Mouse (Mus musculus): ENCODE measurements around the gene Kcp. TPM values are rescaled to one million over a fixed set of nuclear protein-coding genes. Genes with fewer than 3 reads are reported as not detected.

Gene Kcp
- total RNA-seq, 2 experiments from 2014 or later = 0.63 to 1.1 TPM

DNA sequence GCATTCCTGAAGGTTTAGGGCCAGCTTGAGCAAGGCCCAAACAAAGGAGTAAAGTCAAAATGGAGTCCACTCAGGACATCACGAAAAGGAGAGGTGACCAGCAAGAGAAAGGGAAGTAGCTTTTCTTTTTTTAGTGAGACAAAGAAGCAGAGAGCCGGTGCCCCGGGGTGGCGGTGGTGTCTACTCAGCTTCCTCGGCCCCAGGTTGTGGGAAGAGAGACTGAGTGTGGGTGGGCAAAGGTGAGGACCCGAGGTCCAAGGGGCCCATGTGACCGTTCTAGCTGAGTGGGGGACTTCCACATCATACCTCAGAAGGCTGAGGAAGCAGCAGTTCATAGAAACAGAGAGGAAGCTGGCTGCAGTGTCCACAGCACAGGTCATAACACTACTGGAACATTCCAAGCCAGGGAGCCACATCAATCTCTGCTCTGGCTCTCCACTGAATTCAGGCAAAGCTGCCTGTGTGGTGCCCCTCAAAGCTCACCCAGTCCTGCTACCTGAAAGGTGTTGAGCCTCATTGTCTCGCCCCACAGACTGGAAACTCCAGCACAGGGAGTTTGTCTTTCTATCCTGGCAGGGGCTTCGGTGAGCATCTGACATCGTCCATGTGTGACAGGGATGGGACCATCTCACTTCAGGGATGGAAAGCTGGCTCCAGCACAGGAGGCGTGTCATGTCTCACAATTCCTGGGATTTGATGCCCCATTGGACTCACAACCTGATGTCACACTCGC lies 15.7 kb upstream of the Kcp start:
- DNase-seq (ENCODE audit: low spot score in 2 of 2) = no peak

DNA sequence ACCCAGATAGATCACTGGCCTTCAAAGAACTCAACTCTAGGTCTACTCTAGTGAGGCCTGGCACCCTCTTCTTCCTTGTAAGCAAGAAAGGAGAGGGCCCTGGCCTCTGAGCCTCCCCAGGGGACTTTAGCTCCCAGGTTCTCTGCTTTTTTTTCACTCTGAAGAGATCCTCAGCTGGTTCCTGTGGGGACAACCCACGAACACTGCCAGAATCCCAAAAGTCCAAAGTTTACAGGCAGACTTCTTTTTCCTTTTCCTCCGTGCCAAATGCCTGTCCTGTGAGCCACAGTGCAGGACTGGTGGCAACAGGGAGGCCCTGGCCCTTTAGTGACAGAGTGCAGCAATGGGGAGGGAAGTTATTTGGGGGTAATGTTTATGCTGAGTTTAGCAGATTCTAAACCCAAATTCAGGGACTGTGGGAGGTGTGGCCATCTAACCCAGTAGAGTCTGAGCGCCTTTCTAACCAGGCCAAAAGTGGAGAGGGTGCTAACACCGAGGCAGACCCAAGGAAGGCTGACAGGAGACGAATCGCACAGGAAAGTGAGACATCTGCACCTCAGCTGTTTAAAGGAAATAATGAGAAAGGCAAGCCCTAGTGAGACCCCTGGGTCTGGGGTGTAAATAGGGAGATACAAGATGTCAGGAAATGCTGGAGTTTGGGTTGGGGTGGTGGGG lies 15.0 kb upstream of the Kcp start:
- DNase-seq (ENCODE audit: low spot score in 2 of 2) = no peak

DNA sequence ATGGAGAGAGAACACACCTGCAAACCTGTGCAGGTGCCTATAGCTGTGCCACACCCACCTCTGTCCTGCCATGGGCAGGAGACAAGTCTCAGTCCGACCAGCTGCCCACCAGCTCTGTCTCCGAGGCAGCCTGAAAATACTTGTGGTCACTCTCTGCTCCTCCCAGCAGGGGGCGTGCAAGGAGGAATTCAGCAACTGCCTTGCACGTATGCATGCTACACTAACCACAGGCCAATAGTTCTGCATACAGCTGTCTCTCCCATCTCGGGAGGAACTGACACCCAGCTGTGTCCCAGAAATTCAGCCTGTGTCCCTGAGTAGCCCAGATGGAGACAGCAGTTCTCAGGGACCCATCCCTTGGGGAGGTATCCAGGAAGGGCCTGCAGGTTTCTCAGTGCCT lies 9.4 kb upstream of the Kcp start:
- peak; percentile 70 to 75 for DNase-seq (ENCODE audit: low spot score in 2 of 2)

DNA sequence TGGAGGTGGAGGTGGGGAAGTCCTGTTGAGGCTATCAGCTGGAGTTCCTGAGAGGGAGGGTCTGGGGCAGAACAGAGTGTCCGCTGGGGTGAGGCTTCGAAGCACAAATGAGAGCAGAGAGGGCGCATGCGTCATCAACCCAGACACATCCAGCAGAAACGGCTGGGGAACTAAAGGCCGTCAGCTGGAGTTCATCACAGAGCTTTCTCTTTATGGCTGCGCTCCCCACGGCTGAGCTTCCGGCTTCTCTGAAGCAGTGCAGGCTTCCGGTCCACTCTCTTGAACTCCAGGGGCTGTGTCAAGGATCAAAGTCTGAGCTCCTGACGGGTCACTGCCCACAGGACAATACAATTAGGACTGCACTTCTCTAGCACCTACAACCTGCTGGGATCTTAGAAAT lies 5.5 kb upstream of the Kcp start:
- no peak for DNase-seq (ENCODE audit: low spot score in 2 of 2)

DNA sequence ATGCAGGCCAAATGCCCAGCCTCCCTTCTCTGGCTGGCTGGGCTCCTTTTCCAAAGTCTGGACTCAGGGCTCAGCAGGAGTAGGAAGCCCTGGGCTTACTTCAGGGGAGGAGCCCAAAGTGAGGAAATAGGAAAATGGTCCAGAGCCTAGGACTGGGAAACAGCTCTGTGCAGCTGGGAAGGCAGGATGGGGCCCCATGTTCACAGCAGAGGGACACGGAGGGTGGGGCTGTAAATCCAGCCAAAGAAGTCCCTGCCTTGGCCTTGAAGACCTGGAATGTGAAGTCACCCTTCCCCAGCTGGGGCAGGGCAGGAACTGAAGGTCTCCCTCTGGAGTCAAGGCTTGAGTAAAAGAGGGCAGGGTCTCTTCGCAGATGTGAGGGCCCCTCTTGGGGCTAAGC lies 1.3 kb upstream of the Kcp start:
- DNase-seq (ENCODE audit: low spot score in 2 of 2) = no peak

DNA sequence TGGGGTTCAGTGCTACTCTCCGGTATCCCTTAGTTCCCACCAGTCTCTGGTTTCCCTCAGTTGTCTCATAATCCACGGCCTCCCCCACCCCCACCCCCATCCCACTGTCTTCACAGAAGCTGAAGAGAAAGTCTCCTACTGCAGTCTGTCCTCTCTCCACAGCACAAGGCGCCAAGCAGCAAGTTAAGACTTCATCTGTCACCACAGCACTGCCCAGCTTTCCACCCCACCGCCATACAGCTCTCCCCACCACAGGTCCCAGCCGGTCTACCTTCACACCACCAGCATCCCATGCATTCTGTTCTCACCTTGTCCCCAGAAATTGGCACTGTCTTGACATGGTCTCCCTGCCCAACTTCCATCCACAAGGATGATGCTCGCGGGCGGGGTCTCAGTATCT lies 918 bp downstream of the Kcp start:
- DNase-seq (ENCODE audit: low spot score in 2 of 2) = no peak

DNA sequence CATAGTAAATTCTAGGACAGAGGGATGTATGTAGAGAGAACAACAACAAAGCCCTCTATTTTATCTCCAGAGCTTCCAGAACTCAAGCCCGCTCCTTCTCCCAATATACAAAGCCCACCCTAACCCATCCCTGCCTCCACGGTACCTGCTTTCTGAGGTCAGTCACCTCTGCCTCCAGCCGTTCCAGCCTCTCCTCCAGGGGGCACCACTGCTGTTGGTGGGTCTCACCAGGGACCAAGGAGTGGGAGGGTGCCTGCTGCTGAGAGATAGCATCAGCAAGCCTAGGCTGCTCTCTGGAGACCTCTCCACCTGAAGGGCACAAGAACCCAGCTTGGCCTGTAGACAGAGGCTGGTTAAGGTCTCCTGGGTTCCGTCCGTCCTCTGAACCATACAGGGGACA lies 2.3 kb downstream of the Kcp start:
- DNase-seq (ENCODE audit: low spot score in 2 of 2) = no peak

DNA sequence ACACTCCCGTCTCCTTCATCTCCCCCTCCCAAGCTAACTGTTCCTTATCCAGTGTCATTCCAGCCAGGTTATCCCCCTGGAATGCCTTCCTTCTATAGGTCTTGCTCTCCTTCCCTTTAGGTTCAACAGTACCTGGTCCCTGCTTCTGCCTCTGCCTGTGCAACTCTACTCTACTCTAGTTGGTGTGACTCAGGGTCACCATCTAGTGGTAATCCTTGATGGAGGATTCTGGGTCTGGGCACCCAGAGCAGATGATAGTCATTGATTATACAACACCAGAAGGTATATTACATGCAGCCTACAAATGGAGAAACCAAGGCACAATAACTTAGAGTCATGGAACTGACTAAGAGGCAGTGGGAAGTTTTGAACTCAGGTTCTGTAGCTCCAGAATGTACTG lies 6.2 kb downstream of the Kcp start:
- DNase-seq (ENCODE audit: low spot score in 2 of 2) = no peak

DNA sequence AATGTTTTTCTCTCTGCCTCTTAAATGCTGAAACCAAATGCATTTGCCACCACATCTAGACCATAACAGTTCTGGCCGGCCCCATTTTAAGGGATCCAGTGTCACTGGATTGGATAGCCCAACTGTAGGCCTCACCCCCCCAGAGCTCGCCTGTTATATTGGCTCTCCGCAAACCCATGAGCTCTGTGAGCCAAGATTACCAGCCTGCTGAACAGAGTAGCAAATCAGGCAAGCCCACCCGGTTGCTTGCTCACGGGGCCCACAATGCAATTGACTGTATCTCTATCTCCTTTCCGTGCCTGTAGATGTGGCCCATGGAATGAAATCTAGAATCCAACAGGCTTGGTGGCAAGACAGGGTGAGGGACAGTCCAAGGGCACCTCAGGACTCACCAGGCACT lies 6.9 kb downstream of the Kcp start:
- no peak for DNase-seq (ENCODE audit: low spot score in 2 of 2)

DNA sequence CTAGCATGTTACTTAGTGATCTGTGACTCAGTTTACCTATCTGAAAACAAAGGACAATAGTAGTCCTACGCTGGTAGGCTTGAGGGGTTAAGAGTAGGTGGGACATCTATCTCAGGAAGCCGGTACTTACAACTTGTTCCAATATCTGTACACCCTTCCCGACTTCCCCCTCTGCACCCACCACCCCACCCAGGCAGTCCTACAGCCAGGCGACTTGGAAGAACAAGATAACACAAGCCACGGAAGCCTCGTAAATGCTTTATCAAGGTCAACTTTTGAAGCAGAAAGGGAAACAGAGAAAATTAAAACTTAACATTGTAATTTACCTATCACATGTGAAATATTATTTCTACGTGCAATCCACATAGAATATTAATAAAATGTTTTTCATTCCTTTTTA lies 7.6 kb downstream of the Kcp start:
- DNase-seq (ENCODE audit: low spot score in 2 of 2) = no peak

DNA sequence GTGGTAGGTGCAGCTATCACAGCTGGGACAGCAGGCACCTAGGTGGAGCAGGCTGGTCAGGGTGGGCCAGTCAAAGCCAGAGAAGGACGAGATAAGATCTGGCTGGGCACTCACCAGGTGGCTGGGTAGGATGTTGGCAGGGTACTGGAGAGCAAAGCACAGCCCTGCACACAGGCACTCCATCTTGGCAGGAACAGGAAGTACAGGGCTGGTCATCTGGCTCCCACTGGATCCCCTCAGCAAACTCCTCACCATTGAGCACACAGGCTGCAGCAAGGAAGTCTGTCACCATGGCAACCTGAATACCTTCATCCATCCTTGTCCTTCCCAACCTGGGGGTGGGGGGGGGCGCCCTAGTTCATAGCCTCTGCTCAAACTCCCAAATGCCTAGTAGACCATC lies 10.0 kb downstream of the Kcp start:
- DNase-seq (ENCODE audit: low spot score in 2 of 2) = no peak

DNA sequence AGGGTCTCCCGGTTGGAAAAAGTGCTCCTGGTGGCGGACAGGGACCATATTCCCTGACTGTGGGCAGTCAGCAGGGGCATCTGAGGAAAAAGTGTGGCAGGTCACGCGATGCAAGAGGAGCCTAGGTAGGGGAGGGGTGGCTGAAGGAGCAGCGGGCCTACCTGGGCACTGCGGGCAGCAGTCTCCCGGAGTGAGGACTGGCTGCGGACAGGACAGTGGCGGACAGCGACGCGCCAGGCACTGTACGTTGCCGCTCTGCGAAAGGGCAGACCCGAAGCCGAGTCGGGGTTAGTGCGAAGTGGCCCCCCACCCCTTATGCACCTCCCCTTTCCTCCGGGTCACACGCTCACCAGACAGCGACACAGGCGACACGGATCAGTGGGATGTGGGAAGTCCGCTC lies 11.5 kb downstream of the Kcp start:
- no peak for DNase-seq (ENCODE audit: low spot score in 2 of 2)

DNA sequence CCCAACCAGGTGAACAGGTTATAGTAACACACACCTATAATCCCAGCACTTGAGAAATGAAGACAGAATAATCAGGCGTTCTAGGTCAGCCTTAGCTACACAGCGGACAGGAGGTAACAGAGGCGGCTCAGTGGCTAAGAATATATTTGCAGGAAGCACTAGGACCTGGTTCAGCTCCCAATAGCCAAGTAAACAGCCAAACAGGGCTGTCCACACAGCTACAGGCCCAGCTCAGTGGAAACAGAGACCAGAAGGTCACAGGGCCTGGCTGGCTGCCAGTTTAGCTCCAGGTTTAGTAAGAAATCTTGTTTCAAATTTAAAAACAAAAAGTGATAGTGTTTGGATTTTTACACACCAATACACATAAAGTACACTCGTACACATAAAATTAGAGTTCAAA lies 13.7 kb downstream of the Kcp start:
- no peak for DNase-seq (ENCODE audit: low spot score in 2 of 2)

DNA sequence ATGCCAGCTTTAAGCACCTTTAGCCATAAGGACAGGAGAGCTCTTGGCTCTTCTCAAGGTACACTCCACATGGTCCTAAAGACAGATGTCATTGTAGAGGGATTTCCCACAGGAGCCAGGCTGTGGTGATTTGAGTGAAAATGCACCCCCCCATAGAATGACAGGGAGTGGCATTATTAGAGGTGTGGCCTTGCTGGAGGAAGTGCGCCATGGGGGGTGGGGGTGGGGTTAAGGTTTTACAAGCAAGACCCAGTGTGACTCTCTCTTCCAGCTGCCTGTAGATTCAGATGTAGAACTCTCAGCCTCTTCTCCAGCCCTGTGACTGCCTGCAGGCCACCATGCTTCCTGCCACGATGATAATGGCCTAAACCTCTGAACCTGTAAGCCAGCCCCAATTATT lies 21.8 kb downstream of the Kcp start:
- no peak for DNase-seq (ENCODE audit: low spot score in 2 of 2)

DNA sequence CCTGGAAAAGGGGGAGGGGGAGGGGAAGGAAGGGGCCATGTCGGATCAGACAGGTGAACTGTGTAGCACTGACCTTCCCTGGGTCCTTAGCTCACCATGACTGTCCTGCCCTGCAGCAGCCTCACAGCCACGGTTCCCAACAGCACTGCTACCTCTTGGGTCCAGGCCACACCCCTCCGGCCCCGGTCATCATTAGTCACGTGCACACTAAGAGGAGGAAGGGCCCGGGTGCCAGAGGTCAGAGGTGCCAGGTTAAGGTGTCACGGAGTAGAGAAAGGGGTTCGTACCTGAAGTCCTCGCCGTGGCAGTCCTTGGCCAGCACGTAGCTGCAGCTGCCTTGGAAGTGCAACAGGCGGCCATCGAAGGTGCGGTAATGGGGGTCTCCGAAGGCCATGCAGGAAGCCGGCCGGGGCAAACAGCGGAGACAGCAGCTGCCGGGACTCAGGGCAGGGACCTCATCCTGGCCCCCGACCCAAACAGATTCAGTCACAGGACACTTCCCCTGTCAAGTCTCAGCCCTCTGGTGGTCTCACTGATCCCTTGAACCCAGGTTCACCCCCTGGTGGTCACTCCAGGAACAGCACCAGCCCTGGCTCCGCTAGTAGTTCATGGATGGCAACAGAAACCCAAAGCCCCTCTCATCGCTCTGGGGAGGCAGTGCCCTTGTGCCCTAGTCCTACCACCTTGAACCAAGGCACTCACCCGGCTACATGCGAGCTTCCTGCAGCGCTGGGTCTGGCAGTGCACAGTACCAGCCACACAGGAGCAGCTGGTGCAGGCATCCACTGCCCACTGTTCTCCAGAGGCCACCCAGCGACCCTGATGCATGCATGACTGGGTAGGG lies 22.8 kb downstream of the Kcp start:
- DNase-seq (ENCODE audit: low spot score in 2 of 2) = peak; percentile 19 to 60

DNA sequence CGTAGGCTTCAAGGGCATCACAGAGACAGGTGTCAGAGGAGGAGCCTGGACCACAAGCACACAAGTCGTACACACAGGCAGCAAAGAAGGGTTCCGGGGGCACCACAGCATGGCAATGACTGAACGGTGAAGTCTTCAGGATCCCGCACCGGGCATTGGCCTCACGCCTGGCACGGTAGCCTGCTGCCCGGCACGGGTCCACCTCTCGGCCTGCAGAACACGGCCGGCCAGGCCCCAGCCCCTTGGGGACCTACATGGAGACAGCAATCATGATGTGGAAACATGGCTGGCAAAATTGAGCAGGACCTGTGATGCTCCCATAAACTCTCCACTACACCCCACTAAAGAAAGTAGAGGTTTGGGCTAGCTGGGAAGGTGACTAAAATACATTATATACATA lies 25.1 kb downstream of the Kcp start:
- no peak for DNase-seq (ENCODE audit: low spot score in 2 of 2)

DNA sequence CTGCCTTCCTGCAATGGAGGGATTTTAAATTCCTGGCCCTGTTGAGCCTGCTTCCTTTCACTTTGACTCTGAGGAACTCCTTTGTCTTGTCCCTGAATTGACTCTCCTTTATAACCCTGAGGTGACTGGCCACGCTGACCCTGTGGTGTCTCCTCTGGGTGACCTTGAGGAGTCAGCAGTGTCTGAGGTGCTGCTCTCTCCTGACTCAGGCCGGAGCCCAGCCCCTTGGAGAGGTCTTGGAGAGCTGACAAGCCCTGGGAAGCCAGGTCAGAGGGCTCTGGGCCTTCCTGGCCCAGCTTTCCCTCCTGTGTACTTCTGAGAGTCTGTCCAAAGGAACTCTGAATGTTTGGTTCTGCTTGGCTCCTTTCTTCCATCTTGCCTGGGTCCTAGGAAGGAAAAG lies 33.0 kb downstream of the Kcp start:
- DNase-seq (ENCODE audit: low spot score in 2 of 2) = no peak

DNA sequence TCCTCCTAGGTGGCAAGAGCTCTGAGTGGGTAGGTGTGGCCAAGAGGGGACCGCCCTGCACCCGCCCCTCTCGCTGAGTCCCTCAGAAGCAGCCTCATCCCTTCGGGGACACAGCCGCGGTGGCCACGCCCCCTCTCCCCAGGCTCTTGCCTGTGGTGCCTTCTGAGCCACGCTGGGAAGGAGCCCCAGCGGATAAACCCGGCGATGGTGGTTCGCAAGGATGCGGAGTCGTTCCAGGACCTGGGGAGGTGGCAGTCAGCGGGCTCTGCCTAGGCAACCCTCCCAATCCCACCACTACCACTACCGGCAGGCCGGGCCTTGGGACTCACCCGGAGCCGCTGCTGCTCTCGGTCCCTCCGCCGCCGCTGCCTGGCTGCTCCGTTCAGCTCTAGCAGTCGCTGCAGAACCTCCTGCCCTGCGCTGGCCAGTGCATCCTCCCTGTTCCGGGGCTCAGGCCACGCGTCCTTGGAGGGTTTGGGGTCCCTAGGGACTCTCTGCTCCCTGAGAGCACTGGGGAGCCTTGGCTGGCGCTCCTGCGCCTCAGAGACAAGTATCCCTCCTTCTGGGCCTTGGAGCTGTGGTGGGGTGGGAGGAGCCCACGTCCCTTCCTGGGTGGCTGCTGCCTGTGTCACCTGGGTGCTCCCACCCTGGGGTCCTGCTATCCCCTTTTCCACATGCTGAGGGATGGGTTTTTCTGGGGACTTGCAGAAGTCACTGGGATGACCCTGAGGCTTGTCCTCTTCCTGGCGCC lies 33.6 kb downstream of the Kcp start:
- peak; percentile 74 to 79 for DNase-seq (ENCODE audit: low spot score in 2 of 2)

DNA sequence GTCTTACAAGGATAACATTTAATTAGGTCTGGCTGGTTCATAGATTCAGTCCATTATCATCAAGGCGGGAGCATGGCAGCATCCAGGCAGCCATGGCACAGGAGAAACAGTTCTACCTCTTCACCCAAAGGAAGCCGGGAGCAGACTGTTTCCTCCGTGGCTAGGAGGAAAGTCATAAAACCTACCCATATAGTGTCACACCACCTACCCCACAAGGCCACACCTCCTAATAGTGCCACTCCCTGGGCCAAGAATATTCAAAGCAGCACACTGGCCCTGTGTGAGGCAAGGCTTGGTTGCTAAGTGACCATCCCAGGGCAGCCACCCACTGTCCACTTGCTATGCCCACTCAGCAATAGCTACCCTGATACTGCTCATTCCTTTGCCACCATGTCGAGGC lies 36.6 kb downstream of the Kcp start, which contains the start of gene Atp6v1fnb:
TSS of gene Atp6v1fnb (plus strand) at position 301 of the 400 bp plus-strand sequence.
- DNase-seq (ENCODE audit: low spot score in 2 of 2) = no peak

DNA sequence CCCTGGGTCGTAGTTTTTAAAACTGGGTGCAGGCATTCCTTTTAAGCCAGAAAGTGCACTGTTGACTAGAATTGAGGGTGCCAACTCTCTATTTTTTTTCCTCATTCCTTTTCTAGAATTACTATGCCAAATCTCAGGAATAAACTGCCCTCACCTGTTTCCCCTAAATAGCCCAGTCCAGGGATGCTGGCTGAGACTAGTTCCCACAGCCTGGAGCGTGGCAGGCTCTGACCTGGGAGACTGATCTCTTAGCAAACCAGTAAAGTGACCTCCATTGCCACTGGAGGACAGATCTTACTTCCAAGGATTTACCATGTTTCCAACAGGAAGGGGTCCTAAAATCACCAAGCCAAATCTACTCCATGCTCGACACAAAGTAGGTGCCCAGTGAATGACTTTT lies 38.9 kb downstream of the Kcp start:
- DNase-seq (ENCODE audit: low spot score in 2 of 2) = no peak

DNA sequence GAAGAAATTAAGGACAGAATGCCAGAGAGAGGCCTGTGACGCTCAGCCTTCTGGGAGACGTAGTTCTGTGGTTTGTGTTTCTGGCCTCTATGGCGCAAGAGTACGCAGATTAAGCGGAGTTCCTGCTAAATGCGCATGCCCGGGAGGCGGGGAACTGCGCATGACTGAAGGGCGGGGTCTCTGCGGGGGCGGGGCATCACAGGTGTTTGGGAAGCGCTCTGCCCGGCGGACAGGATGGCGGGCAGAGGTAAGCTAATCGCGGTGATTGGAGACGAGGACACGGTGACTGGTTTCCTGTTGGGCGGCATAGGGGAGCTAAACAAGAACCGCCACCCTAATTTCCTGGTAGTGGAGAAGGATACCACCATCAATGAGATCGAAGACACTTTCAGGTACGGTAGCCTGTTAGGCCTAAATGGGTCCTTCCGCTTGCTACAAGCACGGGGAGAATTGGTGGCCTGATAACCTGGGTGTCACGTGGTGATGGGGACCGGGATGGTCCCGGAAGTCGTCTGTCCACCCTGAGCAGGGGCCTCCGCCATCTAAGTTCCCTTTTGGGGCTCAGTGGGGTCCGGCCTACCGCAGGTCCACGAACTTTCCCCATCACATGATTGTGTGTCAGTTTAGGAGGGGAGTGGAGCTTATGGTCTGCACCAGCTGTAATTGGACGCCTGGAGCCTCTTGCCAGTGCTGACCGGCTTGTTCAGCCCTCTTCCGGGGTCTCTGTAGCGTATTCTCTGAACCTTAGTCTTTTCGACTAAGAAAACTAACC lies 40.0 kb downstream of the Kcp start, which contains the start of gene Atp6v1f:
TSS of gene Atp6v1f (plus strand) at position 136 of the 772 bp plus-strand sequence.
- peak; percentile 92 to 93 for DNase-seq (ENCODE audit: low spot score in 2 of 2)
